Mouse (Mus musculus) limb, embryonic 14.5 days (tissue): ENCODE measurements at regions not wholly inside any gene's neighbourhood (a gene's known extent, or its start where the extent isn't known, plus 50 kb on each side); places are given as distances from the start of the nearest gene placed in this dataset.

Source experiments
- ATAC-seq: fragments of 200-750 bp; cut with Nextera tagmentation; 2 replicates; pipeline ENCODE4 v1.8.0; 2017; ENCODE audit warnings: low read depth, moderate number of reproducible peaks, moderate TSS enrichment; ENCODE audit not compliant: low FRiP score
- DNase-seq: peaks from one replicate; pipeline ENCODE4 v3.0.0-alpha.2; 2015; ENCODE audit warnings: low spot score
- H3K27ac ChIP-seq: fragments of 300-500 bp; sonication (generic); replicated peaks from 2 replicates; pipeline ENCODE4 v1.5.1; 2014; ENCODE audit warnings: low read depth, mild to moderate bottlenecking, low read length, moderate library complexity, mixed read lengths
- H3K27me3 ChIP-seq: fragments of 300-500 bp; sonication (generic); 2 replicates; pipeline ENCODE4 v1.6.1; 2014; ENCODE audit warnings: low read length, mixed read lengths; ENCODE audit not compliant: control insufficient read depth, insufficient read depth
- H3K36me3 ChIP-seq: fragments of 300-500 bp; sonication (generic); 2 replicates; pipeline ENCODE4 v1.6.1; 2014; ENCODE audit warnings: mild to moderate bottlenecking, low read length, moderate library complexity, mixed read lengths; ENCODE audit not compliant: control insufficient read depth, insufficient read depth
- H3K4me1 ChIP-seq: fragments of 300-500 bp; sonication (generic); 2 replicates; pipeline ENCODE4 v1.6.1; 2014; ENCODE audit warnings: antibody characterized with exemption, low read length, mixed read lengths; ENCODE audit not compliant: control insufficient read depth, insufficient read depth
- H3K4me2 ChIP-seq: fragments of 300-500 bp; sonication (generic); replicated peaks from 2 replicates; pipeline ENCODE4 v1.6.1; 2014; ENCODE audit warnings: low read depth, mild to moderate bottlenecking, low read length, moderate library complexity; ENCODE audit not compliant: severe bottlenecking
- H3K4me3 ChIP-seq: fragments of 300-500 bp; sonication (generic); replicated peaks from 2 replicates; pipeline ENCODE4 v1.5.1; 2014; ENCODE audit warnings: low read length
- H3K9ac ChIP-seq: fragments of 300-500 bp; sonication (generic); 2 replicates; pipeline ENCODE4 v1.6.1; 2014; ENCODE audit warnings: mild to moderate bottlenecking, low read depth, low read length, moderate library complexity; ENCODE audit not compliant: severe bottlenecking
- H3K9me3 ChIP-seq: fragments of 300-500 bp; sonication (generic); 2 replicates; pipeline ENCODE4 v1.6.1; 2016; ENCODE audit warnings: low read length; ENCODE audit not compliant: control insufficient read depth
- POLR2A ChIP-seq: fragments of 200-500 bp; IDR thresholded peaks from 2 replicates; pipeline ENCODE4 v1.8.0; 2012; ENCODE audit warnings: inconsistent platforms, mild to moderate bottlenecking, moderate library complexity, borderline replicate concordance; ENCODE audit not compliant: insufficient read depth, insufficient read length; ENCODE audit errors: extremely low read depth
- WGBS: fragments of 180-500 bp; shearing (Covaris S2); extraction: QIAGEN DNeasy Blood & Tissue Kit; methylation state at CpG from one replicate; pipeline ENCODE4 v1.1.7; 2014; 5-methylcytosine and 5-hydroxymethylcytosine counted together

GRCm38 (mm10) chr14:118388061-118388460 is 121.3 kb downstream of the Gm9376 start:
- Histone ChIP-seq H3K4me3 (no peak overlapping the region), H3K9ac (no peak overlapping the region), H3K27ac (no peak overlapping the region), H3K9me3 (no peaks in the 10 kb centered on the region), H3K36me3 (no peaks in the 10 kb centered on the region), H3K4me1 (no peaks in the 10 kb centered on the region; the same call in 1 of the 2 replicates), H3K27me3 (no peaks in the 10 kb centered on the region), H3K4me2 (no peak overlapping the region)
- TF ChIP-seq POLR2A, result no peak
- ATAC-seq, result no peak
- 84% methylated on average over 15 of the region's 15 CpGs for WGBS
- DNase-seq, result no peak

- no peaks in the 10 kb centered on the region for H3K27me3 ChIP-seq
- no peak overlapping the region for H3K9ac ChIP-seq
- ATAC-seq, result no peak
- 0 out of 2 replicates have a peak, but pooled peaks cover 5% of the 10 kb centered on the region for H3K9me3 ChIP-seq
- no peaks in the 10 kb centered on the region for H3K4me1 ChIP-seq
- H3K27ac ChIP-seq, result no peak overlapping the region
- no peak for DNase-seq
- 67% methylated on average over 3 of the region's 3 CpGs for WGBS
- H3K36me3 ChIP-seq, result no peaks in the 10 kb centered on the region
- no peak for TF ChIP-seq POLR2A
- no peak overlapping the region for H3K4me2 ChIP-seq
- H3K4me3 ChIP-seq, result no peak overlapping the region
Observed at GRCm38 (mm10) chr14:118390790-118391189, 124.0 kb downstream of the Gm9376 start.

GRCm38 (mm10) chr14:118391561-118391960 is 124.8 kb downstream of the Gm9376 start:
- 88% methylated on average over 5 of the region's 5 CpGs for WGBS
- H3K27ac ChIP-seq, result no peak overlapping the region
- H3K36me3 ChIP-seq, result no peaks in the 10 kb centered on the region
- H3K27me3 ChIP-seq, result no peaks in the 10 kb centered on the region
- DNase-seq (no peak), ATAC-seq (no peak)
- H3K4me1 ChIP-seq, result no peaks in the 10 kb centered on the region
- no peak overlapping the region for H3K4me3 ChIP-seq
- no peak overlapping the region for H3K4me2 ChIP-seq
- 0 out of 2 replicates have a peak, but pooled peaks cover 5% of the 10 kb centered on the region for H3K9me3 ChIP-seq
- H3K9ac ChIP-seq, result no peak overlapping the region
- no peak for TF ChIP-seq POLR2A

- WGBS, result 73% methylated on average over 6 of the region's 6 CpGs
- Histone ChIP-seq H3K27me3 (no peaks in the 10 kb centered on the region), H3K9ac (no peak overlapping the region), H3K4me1 (no peaks in the 10 kb centered on the region), H3K36me3 (no peaks in the 10 kb centered on the region), H3K4me3 (no peak overlapping the region), H3K9me3 (0 out of 2 replicates have a peak, but pooled peaks cover 5% of the 10 kb centered on the region), H3K4me2 (no peak overlapping the region), H3K27ac (no peak overlapping the region)
- TF ChIP-seq POLR2A, result no peak
- no peak for ATAC-seq
- DNase-seq, result no peak
Observed at GRCm38 (mm10) chr14:118393676-118394075, 126.9 kb downstream of the Gm9376 start.

- H3K36me3 ChIP-seq, result no peaks in the 10 kb centered on the region
- H3K27me3 ChIP-seq, result no peaks in the 10 kb centered on the region; the same call in 1 of the 2 replicates
- TF ChIP-seq POLR2A, result no peak
- no peak overlapping the region for H3K4me3 ChIP-seq
- H3K9ac ChIP-seq, result no peak overlapping the region
- DNase-seq, result no peak
- H3K4me2 ChIP-seq, result no peak overlapping the region
- no peak overlapping the region for H3K27ac ChIP-seq
- WGBS, result 86% methylated on average over 4 of the region's 4 CpGs
- ATAC-seq, result no peak
- no peaks in the 10 kb centered on the region for H3K9me3 ChIP-seq
- no peaks in the 10 kb centered on the region for H3K4me1 ChIP-seq
Observed at GRCm38 (mm10) chr14:118414275-118414674, 147.5 kb downstream of the Gm9376 start.

- no peak overlapping the region for H3K4me3 ChIP-seq
- H3K4me1 ChIP-seq, result no peaks in the 10 kb centered on the region
- H3K27me3 ChIP-seq, result no peaks in the 10 kb centered on the region; the same call in 1 of the 2 replicates
- H3K9ac ChIP-seq, result no peak overlapping the region
- WGBS, result 62% methylated on average over 7 of the region's 7 CpGs
- no peaks in the 10 kb centered on the region for H3K36me3 ChIP-seq
- no peak for TF ChIP-seq POLR2A
- H3K9me3 ChIP-seq, result no peaks in the 10 kb centered on the region
- no peak overlapping the region for H3K4me2 ChIP-seq
- no peak for DNase-seq
- no peak for ATAC-seq
- no peak overlapping the region for H3K27ac ChIP-seq
Observed at GRCm38 (mm10) chr14:118416163-118416562, 149.4 kb downstream of the Gm9376 start.
